Mouse (Mus musculus): Measurements from ENCODE around the gene Faap100.
"Not testable (repeated sequence)": the region's sequence is repeated elsewhere in the genome, so short reads cannot be mapped to it uniquely, and the experiment has no call there.

Gene Faap100

DNA sequence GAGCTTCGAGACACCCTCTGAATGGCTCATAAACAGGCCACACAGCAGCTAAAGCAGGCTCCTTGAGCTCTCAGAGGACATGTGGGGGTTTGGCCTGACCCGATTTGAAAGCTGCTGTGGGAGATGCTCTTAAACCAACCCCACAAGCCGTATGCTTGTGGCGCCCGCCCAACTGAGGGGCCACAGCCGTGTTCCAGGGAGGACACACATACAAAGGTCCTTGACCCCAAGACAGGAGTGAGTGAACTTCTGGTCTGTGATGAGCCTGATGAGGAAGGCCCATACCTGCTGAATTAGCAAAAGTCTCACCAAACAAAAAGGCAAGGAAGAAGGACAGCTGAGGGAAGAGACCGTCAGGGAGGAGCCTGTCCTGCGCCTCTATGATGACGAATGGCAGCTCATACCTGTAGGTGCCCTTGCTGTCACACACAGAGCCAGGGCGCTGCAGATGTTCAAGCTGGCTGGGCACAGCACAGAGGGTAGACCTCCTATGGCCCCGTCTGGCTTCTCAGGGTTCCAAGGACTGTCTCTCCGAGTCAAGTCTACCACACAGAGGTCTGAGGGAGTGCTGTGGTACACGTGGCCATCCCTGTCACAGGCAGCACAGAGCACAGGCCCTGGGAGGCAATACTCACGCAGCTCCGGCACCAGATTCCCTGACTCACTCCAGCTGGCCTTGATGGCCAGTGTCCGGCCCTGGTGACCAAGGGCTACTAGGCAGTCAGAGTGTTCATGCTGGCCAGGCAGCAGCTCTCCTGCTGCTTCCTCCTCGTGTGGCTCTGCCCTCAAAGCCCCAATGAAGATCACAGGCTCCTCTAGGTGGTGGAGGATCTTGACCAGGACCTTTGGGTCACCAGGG, 2.0 kb downstream of the Faap100 start:
- DNase-seq (ENCODE audit: low spot score), result no peak

DNA sequence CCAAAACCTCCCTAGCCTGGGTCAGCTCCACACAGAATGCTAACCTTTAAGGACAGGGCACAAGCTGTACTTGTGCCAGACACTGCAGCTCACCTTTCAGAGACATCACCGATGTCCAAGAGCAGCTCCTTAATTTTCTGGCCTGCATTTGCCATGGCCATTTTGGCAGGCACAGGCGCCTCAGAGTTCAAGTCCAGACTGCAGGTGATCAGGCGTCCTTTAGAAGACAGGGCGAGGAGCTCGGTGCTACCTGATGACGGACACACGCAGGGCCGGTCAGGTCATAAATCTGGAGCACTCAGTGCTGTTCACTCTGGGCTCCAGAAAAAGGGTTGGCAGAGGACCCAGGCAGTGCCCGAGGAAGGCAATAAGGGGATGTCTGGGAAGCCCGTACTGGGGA, 3.2 kb downstream of the Faap100 start:
- no peak for DNase-seq (ENCODE audit: low spot score)

DNA sequence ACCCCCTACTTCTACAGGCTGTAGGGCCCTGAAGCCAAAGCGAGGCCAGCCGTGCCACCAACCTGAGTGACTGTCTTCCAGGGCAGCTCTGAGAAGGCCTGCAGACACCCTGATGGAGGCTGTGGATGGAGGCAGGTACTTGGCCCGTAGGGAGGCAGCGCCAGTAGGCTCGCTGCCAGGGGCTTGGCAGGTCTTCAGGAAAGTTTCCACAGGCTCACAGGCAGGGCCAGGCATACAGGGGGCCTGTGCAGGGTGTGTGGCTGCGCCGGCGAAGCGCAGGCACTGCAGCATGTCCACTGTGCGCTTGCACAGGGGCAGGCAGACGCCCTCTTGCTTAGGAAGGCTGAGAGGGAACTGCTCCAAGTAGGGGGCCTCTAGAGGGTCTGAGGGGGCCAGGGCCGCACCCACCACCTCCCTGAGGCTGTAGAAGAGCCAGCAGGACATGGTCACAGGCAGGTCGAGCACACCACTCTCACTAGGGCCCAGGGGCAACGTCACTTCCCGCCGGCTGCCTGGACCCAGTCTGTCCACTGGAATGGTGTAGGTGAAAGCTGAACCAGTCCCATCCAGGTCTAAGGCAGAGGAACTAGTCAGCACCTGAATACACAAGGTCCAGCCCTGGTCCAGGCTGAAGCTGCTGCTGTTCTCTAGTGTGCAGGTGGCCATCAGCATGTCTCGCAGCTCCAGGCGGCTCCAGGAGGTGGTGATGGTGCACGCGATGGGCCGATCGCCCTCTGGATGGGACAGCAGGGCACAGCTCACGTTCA, 4.6 kb downstream of the Faap100 start:
- no peak for DNase-seq (ENCODE audit: low spot score)

DNA sequence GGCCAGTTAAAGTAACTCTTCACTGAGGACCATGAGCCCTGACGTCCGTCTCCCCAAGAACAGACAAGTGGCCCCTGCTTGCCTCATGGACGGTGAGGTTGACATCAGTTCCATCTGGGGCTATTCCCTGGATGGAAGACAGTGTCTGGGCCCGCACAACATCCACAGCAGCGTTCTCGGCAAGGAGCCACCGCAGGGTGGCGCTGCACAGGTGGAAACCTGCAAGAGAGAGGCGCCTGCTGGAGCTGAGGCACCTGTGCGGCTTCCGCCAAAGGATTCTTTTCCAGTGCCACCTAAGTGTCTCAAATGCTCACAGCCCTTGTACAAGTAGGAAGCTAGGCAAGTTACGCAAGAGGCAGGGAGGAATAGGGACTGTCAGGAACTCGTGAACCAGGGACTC, 5.5 kb downstream of the Faap100 start:
- no peak for DNase-seq (ENCODE audit: low spot score)

DNA sequence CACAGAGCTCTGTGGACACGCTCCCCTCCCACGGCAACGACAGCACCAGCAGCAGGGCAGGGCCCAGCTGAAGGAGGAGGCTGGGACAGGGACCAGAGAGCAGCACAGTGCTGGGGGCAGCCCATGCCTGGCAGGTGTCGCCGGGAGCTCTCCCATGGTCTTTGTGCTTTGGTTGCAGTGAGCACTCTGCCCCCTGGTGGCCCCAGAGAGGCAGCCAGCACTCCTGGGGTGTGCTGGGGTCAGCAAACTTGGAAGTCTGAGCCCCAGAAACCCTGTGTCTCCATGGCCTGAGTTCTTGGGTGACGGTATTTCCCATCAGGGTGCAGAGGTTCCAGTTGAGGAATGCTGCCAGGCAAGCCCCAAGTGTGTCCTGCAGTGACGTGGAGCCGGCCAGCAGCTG, 8.9 kb downstream of the Faap100 start:
- peak; percentile 73 for DNase-seq (ENCODE audit: low spot score)

DNA sequence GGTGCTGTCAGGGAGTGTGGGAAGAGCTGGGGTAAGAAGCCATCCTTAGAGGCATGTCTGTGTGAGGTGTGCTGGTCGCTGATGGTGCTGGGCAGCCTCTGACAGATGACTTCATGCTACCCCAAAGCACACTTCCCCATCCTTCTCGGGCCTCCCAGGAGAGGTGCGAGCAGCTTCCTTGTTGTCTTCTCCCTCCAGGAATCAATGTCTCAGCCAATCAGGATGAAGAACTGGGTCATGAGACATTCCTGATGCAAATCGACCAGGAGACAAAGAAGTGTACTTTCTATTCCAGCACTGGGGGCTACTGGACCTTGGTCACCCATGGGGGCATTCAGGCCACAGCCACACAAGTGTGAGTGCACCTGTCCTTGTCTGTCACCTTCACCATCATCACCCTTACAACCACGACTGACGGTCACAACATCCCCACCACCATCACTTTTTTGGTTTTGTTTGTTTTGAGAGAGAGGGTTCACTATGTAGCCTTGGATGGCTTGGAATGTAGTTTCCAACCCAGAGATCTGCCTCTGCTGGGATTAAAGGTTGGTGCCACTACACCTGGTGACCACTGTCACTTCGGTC, 12.0 kb downstream of the Faap100 start:
- DNase-seq (ENCODE audit: low spot score), result no peak

DNA sequence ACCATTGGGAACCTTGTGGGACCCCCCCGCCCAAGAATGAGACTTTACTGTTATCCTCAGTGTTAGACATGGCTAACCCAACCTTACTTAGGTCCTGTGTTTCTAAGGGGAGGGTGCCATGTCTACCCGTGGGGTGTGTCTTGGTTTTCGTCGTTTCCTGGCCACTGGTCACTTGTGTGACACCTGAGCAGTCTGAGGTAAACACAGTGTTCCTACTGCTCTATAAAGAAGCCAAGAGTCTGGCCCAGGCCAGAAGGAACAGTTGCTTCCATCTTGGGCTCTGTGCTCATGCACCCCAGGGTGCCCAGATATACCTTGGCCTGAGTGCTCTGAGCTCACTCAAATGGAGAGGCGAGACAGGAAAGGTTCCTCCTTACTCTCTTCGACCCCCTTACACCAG, 15.7 kb downstream of the Faap100 start:
- DNase-seq (ENCODE audit: low spot score), result no peak

DNA sequence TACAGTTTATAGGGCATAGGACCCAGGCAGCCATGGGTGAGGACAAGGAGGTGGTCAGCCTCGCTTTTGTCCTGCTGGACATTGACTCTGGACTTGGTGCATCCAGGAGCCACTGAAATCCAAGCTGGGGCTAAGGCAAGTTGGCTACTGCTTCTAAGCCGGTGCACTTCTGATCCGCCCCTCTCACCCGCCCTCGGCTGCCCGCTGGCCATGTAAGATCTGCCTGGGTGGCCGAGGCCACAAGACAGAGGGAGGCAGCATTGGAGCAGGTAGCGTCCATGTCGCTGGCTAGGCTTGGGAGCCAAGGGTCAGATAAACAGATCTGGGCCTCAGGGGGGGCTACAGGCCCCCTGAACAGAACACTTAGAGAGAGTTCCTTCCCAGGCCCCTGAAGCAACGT, 17.3 kb downstream of the Faap100 start, which contains the start of gene Fscn2:
Gene Fscn2 (plus strand): TSS at position 240 of the 400 bp plus-strand sequence.
- no peak for DNase-seq (ENCODE audit: low spot score)

DNA sequence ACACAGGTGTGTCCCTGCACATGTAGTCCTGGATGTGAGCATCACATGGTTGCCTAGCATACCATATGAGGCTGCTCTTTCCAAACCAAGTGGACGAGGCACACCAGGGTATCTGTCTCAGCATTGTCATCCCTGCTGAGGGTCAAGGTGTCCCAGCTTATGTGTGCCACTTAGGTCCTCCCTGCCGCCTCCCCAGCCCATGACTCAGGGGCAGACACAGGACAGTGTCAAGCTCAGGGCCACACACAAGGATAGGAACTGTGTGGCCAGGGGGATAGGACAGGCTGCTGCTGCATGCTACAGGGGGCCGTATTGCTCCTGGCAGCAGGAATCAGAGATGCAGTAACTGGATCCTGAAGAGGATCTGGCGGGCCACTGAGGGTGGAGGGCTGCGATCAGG, 17.8 kb downstream of the Faap100 start:
- no peak for DNase-seq (ENCODE audit: low spot score)

DNA sequence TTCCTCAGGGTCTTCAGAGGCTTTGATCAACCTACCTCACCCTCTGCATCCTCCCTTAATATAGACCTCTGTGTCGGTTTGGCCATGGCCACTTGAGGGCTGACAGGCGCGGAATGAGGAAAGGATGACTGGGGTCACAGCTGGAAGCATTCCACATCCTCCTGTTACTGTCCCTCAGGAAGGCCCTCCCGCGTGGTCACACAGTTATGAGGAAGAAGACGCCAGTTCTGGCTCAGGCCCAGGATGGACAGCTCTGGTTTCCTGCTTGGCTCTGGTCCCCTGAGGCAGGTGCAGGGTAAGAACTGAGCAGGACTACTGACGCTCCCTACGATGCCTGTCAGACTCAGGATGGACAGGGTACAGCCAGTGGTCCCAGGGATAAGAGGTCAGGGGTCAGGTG, 18.5 kb downstream of the Faap100 start:
- no peak for DNase-seq (ENCODE audit: low spot score)

DNA sequence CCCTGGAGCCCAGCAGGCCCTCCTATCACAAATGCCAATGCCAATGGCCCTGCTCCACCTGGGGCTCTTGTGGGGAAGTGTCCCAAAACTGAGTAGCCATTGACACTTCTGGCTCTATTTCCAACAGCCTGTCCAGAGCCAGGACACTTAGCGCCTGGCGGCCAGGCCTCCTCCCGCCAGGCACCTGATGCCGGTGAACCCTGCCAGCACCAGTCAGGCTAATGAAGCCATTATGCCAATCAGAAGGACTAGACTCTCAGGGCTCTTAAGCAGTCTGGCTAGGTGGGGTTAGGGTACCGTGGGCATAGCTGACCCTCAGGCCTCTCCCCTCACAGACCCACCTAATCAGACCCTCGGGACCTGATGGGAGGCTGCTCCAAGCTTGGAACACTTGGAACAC, 19.2 kb downstream of the Faap100 start:
- no peak for DNase-seq (ENCODE audit: low spot score)

DNA sequence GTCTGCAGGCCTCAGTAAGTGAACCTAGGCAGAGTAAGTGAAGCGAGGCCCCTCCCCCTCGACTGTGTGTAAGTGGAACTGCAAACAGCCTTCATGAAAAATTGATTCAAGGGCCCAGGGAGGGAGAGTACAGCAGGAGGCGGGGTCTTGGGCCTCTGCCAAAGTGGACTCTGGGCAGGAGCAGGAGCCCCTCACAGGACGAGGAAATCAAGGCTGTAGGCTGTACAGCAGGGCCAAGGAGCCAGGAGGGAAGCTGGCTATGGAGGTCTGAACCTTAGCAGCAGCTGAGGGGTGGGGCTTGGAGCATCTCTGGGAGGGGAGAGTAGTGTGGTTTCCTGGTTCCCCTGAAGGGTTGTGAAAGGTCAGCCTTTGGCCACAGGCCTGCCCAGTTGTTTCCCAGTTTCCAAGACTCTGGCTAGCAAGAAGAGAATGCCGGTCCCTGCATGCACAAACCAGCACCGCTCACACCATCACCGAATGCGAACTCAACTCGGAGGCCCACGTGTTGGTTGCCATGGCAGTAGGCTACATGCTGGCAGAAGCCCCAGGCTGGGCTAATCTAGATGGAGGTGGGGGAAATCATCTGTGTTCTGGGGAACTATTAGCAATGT, 20.7 kb downstream of the Faap100 start:
- DNase-seq (ENCODE audit: low spot score), result peak; percentile 69

DNA sequence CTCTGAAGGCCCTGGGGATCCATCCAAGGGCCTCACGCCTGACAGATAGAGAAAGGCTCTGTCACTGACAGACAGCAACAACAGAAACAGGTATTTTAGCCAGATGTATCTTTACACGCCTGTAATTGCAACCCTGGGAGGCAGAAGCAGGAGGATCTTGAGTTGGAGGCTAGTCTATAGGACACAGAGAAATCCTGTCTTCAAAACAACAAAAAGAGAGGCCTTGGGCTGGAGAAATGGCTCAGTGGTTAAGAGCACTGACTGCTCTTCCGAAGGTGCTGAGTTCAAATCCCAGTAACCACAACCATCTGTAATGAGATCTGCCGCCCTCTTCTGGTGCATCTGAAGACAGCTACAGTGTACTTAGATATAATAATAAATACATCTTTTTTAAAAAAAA, 21.7 kb downstream of the Faap100 start:
- DNase-seq (ENCODE audit: low spot score), result no peak

DNA sequence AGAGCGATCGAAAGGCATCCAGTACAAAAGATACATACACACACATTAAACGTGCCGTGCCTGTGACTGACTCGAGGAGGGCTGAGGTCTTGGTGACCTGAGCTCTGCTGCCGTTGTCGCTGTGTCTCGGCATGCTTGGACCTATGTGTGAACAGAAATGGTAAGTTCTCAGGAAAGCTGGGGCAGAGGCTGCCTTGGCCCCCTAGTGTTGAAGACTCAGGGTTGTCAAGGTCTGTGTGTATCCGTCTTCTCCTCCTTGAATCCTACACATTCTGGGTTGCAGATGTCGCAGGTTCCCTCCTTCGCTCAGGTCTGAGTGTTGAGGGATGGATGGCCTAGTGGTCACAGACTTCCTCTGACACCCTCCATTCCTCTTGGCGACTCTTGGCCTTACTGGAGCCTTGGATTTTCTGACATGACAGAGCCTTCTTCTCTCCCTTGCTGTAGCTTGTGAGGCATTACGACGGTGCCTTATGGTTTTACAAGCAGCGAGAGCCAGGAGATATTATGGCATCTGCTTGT, 22.2 kb downstream of the Faap100 start:
- no peak for DNase-seq (ENCODE audit: low spot score)

DNA sequence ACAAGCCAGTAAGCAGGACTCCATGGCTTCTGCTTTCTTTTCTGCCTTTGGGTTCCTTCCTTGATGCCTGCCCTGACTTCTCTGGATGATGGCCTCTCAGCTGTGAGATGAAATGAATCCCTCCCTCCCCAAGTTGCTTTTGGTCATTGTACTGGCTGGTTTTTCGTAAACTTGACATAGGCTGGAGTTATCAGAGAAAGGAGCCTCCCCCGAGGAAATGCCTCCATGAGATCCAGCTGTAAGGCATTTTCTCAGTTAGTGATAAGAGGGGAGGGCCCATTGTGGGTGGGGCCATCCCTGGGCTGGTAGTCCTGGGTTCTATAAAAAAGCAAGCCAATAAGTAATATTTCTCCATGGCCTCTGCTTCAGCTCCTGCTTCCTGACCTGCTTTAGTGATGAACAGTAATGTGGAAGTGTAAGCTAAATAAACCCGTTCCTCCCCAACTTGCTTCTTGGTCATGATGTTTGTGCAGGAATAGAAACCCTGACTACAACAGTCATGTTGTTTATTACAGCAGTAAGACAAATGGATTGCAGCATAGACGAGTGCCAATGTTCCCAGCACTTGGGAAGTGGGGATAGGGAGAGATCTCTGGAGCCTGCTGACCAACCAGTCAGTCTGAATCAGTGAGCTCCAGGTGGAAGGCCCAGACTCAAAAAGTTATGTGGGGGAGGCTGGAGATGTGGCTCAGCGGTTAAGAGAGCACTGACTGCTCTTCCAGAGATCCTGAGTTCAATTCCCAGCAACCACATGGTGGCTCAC, 23.1 kb downstream of the Faap100 start:
- no peak for DNase-seq (ENCODE audit: low spot score)

DNA sequence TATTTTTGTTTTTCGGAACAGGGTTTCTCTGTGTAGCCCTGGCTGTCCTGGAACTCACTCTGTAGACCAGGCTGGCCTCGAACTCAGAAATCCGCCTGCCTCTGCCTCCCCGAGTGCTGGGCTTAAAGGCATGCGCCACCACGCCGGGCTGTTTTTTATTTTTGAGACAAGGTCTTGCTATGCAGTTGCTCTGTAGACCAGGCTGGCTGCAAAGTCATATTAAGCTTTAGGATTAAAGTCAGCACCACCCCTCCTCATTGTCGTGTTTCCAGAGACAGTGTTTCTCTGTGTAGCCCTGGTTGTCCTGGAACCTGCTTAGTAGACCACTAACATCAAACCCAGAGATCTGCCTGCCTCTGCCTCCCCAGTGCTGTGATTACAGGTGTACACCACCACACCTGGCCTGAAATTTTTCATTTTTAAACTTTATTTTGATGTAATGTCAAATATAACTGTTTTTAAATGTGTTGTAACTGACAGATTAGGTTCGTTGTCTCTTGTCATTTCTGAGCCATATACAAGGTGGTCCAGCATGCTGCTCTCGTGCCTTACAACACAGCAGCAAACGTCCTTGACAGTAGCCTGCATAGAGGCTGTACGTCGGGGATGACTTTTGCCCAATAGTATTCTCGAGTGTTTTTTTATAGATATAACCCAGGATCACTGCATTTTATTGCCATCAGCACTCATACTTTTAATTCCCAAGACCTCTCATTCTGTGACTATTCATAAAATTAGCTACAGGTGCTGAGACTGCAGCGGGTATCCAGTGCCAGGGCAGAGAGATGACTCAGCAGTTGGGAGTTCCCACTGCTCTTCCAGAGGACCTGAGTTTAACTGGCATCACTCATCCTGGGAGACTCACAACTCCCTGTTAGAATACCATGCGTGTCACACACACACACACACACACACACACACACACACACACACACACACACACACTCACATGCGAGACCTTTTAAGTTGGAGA, 24.0 kb downstream of the Faap100 start:
- DNase-seq (ENCODE audit: low spot score), result no peak

DNA sequence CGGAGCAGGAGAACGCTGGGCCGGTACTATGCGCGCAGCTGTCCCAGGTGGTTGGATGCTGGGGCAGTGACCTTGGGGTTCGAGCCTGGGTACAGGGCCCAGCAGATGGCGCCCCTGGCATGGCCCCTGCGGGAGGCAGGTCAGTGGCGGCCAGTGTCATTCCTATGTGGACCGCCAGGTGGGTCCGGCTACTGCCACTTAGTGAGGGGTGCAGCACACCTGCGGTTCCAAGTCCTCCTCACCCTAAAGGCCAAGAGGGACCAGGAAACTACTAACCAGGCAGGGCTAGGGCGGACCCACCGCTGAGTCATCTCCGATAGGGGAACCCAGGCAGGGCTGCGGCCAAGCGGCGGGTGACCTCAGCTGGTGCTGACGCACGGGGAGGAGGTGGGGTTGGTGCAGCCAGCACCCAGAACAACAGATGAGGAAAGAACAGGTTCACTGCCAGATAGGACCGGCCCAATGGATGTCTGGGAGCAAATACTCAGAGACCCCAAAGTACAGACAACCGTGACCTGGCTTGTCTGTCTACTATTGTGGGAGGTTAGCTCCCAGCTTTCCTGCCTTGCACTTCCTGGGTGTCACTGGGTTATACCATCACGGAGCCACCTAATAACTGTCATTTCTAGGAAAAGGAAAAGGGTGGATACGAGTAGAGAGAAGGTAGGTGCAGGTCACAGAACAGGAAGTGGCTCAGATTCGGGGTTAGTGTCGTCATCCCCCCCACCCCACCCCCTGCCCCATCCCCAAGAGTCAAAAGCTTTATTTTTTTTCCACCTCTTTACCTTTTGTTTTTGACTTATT, 24.9 kb downstream of the Faap100 start:
- DNase-seq (ENCODE audit: low spot score), result peak; percentile 78

DNA sequence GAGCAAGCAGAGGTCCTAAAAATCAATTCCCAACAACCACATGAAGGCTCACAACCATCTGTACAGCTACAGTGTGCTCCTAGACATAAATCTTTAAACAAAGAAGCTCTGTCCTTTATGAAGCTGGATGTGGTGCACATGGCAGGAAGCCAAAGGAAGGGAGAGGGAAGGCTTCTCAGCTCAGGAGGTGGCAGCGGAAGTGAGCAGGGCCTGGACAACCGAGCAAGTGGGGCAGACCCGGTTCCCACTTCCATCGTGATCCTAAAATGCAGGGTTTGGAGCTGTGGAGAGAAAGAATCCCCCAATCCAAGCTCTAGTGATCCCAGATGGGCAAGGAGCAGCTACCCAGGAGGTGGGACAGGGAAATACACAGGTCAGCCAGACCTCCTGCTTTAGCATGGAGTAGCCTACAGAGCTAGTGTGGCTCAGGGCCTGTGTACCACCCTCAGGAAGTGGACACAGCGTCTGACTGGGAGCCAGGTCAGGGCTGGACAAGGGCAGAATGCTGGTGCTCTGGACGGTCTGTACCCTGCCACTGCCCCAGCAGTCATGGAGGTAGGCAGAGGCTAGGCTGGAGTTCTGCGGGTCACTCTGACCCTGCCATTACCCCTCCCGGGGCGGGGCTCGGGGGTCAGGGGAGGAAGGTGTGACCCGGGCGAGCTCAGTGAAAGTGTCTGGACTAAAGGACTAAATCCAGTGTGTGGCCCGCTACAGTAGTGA, 25.8 kb downstream of the Faap100 start:
- DNase-seq (ENCODE audit: low spot score), result no peak

DNA sequence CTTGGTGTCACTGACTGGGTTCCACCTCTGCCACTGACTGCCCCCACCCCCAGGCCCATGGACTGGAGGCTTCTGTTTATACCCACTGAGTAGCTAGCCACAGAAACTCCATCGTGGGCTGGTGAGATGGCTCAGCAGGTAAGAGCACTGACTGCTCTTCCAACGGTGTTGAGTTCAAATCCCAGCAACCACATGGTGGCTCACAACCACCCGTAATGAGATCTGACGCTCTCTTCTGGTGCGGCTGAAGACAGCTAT, 26.5 kb downstream of the Faap100 start:
- DNase-seq (ENCODE audit: low spot score), result not testable (repeated sequence)
